Mouse (Mus musculus): ENCODE data around the gene Proser2.
"Not testable (repeated sequence)": the region's sequence is repeated elsewhere in the genome, so short reads cannot be mapped to it uniquely, and the experiment has no call there.

Proser2 gene

DNA sequence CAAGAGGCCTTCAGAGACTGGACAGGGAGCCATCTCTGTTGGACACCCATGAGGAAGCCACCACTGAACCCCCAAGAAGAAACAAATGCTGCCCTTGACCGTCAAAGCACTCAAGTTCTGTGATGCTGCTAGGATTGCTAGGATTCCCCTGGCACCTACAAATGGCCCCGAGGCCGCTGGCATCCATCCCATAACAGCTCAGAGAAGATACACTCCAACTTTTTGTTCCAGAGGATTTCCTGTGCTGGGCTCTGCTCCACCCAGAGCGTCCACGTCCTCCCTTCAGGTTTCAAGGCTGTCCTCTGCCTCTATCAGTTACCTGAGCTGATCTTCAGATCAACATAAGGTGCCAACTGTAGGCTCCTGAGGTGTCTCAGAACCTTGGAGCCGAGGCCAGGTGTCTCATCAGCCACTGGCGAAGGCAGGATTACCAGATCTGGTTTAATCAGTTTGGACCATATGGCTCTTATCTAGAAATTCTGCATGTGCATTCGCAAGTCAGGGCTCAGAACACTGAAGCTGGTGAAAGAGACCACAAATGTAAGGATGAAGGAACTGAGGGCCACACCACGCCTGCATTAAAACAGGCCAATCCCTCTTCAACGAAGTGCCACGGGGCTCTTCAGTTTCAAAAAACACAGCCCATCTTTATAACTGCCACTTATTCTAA lies 1.7 kb downstream of the Proser2 start:
- DNase-seq, result peak in 1 of 2 experiments; percentile 33

DNA sequence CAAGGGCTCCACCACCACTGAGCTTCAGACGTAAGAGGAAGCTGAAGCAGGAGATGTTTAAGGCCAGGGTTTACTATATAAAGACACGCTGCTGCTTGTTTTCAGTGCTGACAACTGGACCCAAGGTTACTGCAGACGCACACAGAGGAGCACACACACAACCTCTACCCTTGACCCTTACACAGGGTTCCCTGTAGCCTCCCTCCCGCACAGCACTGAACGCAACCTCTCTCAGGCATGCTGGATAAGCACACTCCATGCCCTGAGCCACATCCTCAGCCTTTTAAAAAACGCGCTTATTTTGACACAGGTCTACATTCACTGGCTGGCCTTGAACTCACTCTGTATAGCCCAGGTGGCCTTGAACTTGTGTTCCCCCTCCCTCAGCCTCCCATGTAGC lies 7.0 kb downstream of the Proser2 start:
- no peak for DNase-seq

DNA sequence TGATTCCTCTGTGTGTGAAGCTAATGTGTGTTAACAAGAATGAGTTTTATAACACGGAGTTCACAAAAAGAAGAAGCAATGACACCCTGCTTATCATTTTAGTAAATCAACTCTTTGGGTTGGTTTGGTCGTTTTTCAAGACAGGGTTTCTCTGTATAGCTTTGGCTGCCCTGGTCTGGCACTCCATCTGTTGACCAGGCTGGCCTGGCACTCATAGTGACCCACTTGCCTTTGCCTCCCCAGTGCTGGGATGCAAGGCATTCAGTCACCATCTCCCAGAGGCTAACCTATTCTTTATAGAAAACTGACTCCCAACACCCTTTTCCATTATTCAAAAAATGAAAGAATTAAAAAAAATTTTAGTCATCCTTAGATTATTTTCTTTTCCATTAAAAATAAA lies 8.9 kb downstream of the Proser2 start:
- peak; percentile 39 to 43 for DNase-seq

DNA sequence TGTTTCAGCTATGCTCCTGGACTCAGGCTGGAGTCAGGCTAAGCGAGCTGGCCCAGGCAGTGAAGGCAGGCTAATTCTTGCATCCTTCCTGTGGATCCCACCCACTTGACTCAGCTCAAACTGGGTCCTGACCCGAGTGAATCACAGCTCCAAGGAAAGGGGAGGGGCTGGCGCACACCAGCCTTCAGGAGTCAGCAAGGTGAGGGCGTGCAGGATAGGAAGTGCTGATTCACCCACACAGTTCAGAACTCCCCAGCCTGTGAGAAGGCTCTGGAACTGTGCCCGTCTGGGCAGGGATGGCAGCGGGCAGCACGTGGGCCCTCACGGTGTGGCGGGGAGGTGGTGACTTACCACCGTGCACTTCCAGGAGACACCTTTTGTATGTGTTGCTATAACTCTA lies 11.8 kb downstream of the Proser2 start:
- DNase-seq, result peak; percentile 17 to 22

DNA sequence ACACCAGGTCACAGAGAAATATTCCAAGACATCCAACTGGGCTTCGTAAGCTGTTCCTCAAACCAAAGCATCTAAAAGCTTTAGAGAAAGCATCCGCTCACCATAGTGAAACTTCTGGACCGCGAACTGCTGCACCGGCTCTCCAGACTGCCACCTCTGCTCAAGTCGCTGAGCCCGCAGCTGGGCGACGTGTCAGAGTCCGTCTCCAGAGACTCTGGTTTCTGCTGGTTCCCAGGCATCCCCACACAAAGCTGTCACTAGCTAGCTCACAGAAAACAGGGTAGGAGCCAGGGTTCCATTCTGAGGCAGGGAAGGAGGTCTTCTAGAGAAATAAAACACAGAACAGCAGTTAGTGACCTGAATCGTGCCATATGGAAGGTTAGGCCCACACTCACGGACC lies 16.2 kb downstream of the Proser2 start:
- no peak for DNase-seq

DNA sequence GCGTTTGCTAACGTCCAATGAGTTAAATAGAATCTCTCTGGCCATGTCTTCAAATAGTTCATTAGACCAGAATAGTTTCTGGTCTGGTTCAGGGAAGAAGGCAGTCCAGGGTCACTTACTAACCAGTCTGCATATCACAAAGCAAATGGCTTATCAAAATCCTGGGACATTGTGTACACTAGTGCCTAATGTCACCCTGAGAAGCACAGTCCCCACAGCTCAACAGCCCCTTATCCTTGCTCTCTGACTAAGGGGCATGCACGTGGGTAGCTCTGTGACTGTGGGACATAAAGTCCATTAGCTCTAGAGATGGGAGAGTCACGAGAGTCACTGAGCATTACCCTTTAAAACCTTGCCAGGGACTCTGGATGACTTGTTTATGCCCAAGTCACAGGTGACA lies 17.4 kb downstream of the Proser2 start:
- DNase-seq, result no peak

DNA sequence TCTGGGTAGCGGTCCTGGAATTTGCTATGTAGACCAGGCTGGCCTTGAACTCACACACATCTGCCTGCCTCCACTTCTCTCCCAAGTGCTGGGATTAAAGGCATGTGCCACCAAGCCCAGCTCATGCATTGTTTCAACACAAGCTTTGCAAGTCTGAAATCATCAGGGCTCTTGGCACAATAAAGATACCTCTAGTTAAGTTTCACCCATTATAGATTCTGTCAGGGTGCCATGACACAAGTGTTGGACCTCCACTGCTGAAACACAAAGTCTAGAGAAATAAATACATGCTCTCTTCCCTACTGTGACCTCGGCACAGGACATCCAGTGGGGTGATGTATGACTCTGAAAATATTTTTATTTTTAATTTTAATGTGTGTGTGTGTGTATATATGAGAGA lies 24.6 kb downstream of the Proser2 start:
- no peak for DNase-seq

DNA sequence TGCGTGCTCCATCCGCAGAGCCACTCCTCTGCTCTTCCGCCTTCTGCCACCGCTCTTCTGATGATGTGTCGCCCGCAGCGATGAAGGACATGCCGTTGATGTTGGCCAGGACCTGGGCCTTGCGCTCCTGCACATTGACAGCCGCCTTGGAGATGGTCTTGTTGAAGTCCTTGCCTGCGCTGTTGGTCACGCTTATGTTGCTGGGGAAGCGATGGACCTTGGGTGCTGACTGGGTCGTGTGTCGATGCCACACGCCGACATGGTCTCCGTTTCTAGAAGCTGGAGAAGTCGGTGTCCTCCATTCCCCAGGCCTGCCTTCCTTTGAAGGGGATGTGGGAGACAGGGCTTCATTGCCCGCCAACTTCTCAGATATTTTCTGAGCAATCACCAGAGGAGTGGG lies 29.3 kb downstream of the Proser2 start:
- DNase-seq, result no peak

DNA sequence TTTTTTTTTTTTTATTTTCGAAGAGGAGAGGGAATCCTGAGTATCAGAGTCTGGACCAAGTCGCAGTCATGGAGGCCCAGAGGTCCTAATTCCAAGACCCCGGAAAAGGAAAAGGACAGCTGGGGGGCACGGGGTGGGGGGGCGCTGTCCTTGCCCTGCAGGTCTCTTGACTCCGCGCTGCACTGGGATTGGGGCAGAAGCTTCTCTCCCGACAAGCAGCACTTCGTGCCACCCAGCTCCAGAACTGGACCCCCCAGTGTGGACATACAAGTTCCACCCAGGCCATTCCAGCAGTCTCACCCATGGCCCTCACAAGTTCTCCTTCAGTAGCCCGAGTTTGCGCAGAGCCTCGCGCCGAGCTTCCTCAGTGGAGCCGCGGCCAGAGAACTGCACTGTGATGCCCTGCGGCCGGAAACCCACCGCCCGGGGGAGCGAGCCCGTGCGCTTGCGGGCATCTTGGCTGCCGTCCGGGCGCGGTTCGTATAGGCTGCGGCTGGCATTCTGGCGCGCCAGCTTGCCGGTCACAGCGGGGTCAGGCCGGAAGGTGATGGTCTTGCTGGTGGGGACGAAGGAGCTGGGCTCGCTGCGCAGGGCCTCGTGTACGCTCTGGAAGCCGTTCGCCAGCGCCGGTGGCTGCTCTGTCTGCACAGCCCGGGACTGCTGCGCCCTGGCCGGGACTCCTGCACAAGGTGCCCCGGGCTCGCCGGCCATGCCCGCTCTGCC lies 29.8 kb downstream of the Proser2 start:
- DNase-seq, result peak; percentile 71 to 78

DNA sequence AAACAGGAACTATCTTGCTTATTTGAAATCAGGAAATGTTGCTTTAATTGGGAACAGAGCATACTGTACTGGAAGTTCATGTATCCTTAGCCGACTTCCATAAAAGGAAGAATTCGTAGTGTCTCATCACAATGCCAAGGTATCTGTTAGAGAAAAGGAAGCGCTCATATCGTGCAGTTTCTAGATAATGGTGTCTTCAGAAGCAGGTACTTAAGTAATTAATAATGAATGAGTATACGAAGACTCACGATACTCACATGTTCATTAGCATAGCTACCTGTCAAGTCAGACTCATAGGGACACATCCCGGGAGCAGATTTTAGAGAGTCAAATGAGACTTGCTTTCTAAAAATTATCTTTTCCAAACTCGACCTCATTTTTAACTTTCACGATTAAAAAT lies 30.6 kb downstream of the Proser2 start:
- no peak for DNase-seq

DNA sequence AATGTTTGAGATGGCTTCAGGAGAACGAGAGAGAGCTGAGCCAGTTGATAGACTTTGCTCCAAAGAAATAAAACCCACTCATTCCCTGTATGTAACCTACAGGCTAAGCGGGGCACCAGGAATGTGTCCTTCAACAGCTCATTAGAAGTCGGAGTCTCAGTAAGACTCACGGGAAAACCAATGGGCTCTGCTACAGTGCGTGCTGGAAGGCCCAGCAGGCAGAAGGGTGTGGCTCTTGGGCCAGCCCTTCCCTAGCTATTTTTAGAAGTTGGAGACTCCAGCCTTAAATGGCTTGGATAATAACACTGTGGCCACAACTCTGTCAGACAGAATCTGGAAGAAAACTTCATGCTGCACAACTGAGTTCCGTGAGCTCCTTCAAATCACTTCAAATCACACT lies 31.1 kb downstream of the Proser2 start:
- no peak for DNase-seq

DNA sequence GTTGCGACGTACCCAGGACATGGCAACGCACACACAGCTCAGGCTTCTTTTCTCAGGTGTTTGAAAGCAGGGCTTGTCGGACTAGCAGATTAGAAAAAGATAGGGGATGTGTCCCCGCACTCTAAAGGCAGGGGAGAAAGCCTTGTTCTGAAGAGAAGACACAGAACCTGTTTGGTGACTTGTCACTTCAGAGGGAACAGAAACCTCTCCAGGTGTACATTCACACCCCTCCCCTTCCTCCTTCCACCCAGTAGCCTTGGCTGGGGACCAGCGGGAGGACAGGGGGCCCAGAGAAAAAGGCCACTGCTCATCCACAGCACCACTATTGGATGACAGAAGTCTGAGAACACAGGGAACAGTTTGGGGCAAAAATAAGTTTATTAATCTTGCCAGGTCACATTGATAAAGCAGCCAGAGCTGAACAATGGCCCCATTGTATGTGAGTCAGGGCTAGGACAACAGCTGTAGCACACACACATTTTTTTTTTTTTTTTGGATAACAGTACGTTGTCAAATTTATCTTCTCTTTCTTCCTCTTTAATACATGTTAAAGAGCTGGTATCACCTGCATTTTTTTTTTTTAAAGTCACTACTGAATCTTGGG lies 32.8 kb downstream of the Proser2 start:
- DNase-seq, result no peak

DNA sequence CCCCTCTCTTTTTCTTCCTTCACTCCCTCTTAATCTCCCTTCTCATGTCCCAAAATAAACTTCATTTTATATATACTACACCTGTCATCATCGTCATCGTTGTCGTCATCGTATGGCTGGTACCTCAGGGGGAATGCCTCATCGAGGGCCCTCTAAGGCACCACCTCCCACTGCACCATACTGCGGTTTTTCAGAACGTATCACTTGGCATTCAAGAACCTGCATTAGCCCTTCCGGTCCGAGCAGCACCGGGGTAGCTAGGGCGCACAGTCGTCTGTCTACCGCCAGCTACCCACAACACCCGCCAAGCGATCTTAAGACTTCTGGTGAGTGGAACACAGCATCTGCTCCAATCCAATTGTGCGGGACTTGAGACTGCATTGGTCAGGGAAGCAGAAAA lies 40.1 kb downstream of the Proser2 start:
- not testable (repeated sequence) for DNase-seq

DNA sequence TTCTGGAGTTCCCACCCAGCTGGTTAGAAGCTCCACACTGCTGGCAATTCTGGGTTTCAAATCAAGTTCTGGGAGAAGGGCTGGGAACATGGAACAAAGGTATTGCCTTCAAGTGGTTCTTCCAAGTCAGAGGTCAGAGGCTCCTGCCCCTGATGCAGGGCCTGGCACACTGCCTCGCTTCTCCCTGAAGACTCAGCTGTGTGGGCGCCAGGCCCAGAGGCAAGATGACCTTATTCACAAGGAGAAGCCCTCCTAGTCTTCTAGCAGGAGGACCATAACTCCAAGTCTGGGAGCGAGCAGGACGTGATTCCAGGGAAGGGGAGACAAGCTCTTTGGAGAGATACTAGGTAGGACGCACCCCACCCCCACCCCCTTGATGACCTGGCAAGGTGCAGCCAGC lies 42.9 kb downstream of the Proser2 start:
- DNase-seq, result peak in 1 of 2 experiments; percentile 20

DNA sequence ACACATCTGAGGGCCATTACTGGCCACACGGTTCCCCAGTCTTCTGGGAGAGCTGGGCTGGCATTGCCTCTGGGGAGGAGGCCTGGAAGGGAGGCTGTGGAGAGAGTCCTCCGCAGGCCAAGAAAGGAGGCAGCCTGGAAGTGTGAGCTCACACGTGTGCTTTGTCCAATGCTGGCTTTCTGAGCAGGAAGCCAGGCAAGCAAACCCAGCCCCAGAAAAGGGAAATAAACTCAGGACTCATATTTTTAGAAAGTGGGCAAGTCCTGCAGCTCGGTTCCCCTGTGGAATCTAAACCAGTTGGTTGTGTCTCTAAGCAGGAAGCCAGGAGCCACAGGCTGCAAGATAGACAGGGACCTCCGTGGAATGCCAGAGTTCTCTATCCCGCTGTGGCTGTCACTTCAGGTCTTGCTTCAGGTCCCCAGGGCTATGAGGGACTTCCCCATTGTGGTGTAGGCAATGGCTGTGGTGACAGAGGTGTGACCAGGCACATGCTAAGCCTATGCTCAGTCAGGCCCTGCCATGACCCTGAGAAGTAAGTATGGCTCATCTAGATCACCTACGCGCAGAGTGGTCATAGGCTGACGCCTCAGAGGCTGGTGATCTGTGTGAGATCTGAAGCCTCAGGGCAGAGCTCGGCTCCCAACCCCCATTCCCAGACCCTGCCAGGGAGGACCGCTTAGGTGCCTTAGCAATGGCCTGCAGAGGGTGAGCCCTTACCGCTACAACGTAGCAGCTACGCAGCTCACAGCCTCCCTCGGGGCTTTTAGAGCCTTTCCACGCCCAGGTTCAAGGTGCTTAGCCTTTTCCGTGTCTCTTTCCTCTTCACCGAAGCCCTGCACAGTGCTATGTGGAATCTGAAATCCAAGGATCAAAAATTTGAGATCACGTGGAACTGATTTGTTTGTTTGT lies 44.1 kb downstream of the Proser2 start:
- no peak for DNase-seq

DNA sequence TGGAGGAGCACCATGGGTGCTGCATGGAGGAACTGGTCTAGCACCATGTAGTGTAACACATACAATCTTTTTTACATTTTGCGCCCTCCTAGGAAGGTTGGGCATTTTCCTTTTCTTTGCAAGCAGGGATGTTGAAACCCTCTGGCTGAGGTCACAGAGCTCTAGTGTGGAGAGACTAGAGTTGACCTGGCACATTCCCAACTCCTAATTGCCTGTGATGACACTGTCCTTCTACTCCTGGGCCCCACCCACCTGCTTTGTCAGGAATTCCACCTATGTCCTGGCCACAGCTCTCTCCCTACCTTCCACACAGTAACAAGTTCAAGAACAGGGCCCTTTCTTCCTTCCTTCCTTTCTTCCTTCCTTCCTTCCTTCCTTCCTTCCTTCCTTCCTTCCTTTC lies 46.3 kb downstream of the Proser2 start:
- no peak for DNase-seq

DNA sequence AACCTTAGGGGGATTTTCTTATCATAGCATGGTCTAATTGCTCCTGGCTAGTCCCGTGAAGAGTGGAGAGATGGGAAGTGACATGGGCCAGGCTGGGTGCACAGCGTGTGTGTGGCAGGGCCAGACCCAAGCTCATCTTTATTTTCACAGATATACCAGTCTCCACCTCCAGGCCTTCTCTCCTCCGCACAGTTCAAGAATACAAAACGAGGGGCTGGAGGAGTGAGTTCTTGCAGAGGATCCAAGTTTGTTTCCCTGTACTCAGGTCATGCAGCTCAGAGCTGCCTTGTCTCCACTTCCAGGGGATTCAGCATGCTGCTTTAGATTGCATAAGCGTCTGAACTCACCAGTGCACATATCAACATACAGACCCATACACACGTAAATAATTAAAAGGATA lies 47.4 kb downstream of the Proser2 start:
- DNase-seq, result no peak

DNA sequence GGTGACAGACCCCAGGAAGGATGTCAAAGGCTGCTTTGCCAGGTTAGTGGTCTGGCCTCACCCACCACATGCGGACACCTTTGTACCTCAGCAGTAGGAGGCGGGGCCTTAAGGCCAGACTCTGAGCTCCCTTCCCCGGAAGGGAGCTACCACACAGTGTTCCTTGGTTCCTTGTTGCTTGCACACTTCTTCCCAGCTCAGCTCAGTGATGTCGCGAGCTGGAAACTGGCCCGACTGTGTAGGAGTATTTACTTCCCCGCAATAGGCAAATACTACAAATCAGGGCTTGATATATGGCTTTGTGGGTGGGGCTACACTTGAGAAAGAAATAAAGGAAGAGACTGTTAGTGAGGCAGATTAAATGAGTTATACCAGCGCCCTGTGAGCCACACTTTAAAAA lies 48.9 kb downstream of the Proser2 start:
- DNase-seq, result no peak

DNA sequence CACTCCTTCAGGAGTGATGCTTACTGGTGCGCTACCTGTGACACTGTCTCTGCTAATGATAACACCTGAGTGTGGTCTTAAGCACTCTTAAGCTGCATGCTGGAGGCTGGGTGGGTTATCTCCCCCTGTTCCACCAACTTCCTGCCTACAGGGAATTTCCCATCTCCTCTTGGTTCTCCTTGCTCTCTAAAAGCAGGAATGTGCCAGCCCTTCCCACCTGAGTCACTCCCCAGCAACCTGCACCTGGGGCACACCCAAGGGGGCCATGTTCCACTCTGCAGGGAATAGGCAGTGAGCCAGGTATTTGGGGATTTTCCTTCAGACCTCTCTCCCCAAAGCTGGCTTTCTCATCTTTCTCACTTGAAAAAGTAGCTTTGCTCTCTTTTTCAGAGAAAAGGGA lies 50.0 kb downstream of the Proser2 start:
- DNase-seq, result no peak

DNA sequence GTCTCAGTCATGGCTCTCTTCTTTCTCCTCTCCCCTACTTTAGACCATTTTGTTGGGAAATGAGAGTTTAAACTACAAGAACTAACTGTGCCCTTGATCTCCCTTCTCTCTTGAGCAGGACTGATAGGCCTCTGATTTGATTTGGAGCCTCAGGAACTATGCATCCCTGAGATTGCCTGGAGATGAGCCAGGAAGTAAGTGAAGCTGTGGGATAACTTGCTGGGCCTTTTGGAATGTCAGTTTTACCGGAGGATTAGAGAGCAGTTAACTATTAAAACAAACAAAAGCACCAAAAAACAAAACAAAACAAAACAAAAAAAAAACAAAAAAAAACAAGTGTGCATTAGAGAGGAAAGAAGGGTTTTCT lies 54.5 kb downstream of the Proser2 start:
- no peak for DNase-seq

DNA sequence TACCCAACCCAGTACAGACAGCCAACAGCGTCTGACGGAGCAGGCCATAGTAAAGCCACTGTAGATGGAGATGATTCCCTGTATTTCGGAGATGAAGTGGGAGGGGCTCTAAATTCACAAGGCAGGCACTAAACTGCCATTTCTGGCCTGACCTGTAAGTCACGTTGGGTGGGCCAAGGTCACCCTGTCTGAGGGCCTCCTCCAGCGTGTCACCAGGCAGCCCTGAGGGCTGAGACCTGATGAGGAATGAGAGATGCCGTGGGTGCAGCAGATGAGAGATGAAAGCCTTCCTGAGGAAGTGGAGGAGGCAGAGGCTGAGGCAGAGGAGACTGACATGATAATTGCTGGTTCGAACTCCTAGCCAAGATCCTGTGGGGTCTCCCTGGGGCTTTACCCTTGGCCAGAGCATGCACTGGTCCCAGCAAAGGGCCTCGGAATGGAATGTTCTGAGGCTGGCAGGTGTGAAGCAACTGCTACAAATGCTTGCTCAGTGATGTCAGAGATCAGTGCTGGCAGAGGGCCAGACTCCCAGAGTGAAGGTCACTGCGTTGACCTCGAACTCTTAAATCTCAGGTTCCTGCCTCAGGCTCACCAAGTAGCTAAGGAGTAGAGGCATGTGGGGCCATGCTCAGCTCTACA lies 55.0 kb downstream of the Proser2 start:
- DNase-seq, result peak; percentile 18 to 26

DNA sequence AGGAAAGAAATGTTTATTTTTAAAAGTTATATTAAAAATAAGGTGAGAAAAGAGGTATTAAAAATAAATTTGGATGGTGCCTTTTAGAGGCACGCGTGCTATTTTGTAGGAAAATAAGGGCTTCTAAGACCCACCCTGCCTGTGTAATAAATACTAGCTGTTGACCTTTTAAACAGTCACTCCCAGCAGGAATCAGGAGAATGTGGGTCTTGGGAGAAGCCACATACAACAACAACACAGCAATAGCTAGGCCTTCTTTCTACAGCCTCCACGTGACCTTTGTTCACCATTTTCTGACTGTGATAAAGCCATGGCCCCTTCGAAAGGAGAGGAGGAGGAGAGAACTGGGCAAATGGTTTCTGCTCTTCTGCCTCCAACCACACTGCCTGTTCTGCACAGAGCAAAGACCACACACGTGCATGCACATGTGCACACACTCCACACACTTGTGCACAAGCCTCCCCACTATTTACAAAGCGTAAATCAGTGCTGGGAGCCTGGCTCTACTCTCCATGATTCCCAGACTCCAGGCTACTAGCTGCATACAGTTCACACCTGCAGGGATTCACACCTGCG lies 57.2 kb downstream of the Proser2 start:
- no peak for DNase-seq

Measured in cerebellum, postnatal 10 days (tissue).